Mouse (Mus musculus): ENCODE results near the gene Tcea3.

DNA sequence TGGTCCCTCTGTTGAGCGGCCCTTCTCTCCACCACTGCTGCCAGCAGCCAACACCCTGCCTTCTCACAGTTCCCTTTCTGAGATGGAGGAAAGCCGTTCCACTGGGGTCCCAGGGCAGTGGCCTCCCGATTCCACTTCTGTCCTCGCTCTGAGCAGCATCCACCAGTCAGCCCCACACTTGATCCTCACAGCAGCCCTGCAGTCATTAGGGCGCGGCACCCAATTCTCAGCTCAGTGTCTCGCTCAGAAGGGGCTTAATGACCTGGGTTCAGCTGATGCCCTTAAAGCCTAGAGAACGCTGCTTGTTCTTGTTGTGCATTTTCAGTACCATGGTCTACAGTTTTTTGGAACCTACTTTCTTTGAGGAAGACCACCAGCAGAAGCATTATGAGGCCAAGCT is 33.6 kb downstream of the Tcea3 start:
- TF ChIP-seq CTCF (IDR thresholded peaks at IDR 0.05): no peak
- no peak for TF ChIP-seq EP300 (IDR thresholded peaks at IDR 0.05; ENCODE audit: insufficient read depth, low read depth, low read length)
- no peak for TF ChIP-seq POLR2A (IDR thresholded peaks at IDR 0.05; ENCODE audit: insufficient read depth, low read depth, low read length)
